Mouse (Mus musculus) cerebellum, postnatal 25 days (tissue): ENCODE measurements around the gene Arid3a.

Experiments used
- DNase-seq, 2 experiments: peaks; one replicate each; pipeline ENCODE4 v3.0.0; 2021; ENCODE audit warnings: mixed read lengths in 2 of 2

Arid3a gene

GRCm38 (mm10) chr10:79977324-79977723, 50.5 kb downstream of the Arid3a start:
- DNase-seq: peak in 1 of 2 experiments; percentile 30

- DNase-seq: no peak
Observed at GRCm38 (mm10) chr10:79978061-79978460, 51.2 kb downstream of the Arid3a start.

DNA sequence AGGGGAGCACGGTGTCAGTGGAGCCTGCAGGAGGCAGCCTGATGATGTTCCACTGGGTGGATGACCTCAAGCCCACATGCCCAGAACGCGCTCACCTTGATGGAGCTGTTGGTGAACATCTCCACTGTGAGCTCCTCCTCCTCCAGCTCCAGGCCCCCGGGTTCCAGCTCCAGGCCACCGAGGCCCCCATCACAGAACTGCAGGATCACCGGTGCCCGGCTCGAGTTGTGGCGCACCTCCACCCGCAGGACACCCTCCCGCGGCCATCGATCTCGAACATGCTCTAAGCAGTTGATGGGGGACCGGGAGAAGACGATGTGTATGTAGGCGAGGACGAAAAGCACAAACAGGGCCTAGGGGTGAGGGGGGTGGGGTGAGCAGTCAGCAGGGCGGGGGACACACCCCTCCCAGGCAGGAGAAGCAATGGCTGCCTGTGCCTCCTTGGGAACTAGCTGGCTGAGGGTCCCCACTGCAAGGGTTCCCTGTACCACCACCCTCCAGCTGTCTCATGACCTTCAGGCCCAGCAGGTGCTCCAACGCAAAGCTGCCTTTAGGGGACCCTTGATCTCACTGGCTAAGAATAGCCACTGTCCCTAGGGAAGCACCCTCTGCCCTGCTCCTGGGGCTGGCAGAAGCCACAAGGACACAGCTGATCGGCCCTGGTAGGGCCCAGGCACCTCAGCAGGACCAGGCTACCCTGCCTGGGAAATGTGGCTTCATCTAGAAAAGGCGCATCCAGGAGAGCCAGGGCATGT, 52.7 kb downstream of the Arid3a start:
- DNase-seq: peak in 1 of 2 experiments; percentile 27

GRCm38 (mm10) chr10:79983205-79983604, 56.4 kb downstream of the Arid3a start:
- DNase-seq: no peak

DNA sequence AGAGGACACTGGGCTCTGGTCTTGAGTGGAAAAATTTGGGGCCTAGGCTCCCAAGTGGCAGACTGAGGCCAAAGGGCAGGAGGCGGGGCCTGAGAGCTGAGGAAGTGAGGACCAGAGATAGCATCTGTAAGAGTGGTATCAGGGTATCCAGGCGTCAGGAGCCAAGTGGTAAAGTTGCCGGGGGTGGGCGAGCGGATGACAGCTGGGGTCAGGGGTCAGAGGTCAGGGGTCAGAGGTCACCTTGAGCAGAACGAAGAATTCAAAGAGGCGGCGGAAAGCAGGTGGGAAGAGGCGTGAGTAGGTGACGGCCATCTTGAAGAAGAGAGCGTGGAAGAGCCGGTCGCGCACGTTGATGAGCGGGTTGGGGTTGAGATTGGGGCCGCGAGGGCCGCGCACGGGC, 56.8 kb downstream of the Arid3a start:
- peak; percentile 76 to 82 for DNase-seq

- DNase-seq: peak; percentile 88 to 92
Observed at GRCm38 (mm10) chr10:79984195-79984816, 57.5 kb downstream of the Arid3a start, which contains the start of gene Tmem259. Tmem259 (minus strand) TSS chr10:79984330.

DNA sequence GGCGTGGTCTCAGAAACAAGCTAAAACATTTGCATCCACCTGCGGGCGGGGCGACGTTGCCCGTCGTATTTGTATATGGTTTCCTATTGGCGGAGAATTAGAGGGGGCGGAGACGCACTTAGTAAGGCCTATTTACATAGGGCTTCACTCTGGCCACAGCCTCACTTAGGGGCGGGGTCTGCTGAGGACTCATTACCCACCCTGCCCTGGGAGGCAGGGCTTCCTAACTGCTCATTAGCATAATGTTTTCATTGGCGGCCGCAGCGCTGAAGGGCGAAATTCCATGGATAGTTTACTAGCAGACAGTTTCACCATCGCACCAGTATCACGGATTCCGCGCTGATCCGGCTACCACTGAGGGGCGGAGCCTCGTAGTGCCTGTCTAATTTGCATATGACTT, 58.0 kb downstream of the Arid3a start:
- peak; percentile 94 to 96 for DNase-seq

GRCm38 (mm10) chr10:79985334-79986231, 58.7 kb downstream of the Arid3a start:
- DNase-seq: peak; percentile 83 to 84

DNA sequence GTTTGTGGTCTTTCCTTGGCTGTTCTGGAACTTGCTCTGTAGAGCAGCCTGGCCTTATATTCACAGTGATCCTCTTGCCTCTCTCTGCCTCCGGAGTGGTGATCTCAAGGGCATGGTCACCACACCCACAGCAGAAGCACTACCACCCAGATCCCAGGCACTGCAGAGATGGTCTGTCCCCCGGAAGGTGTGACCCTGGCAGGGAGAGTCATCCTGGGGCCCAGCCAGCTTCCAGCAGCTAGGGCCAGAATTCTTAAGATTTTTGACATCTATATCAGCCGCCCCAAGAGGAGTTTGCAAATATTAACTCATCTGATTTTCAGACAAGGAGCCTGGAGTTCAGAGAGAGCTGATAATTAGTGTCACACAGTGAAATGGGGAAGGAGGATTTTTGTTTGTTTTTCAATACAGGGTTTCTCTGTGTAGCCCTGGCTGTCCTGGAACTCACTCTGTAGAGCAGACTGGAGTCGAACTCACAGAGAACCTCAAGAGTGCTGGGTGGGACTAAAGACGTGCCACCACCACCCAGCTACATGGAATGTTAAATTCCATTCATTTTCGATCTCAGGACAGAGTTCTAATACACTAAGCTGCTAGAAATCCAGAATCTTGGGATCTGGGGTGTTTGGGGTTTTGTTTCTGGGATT, 59.5 kb downstream of the Arid3a start:
- peak; percentile 59 to 66 for DNase-seq

GRCm38 (mm10) chr10:79986963-79987362, 60.1 kb downstream of the Arid3a start:
- peak; percentile 92 to 96 for DNase-seq

GRCm38 (mm10) chr10:79987771-79988505, 61.1 kb downstream of the Arid3a start:
- DNase-seq: no peak

- DNase-seq: peak in 1 of 2 experiments; percentile 42
Observed at GRCm38 (mm10) chr10:79988506-79989271, 61.8 kb downstream of the Arid3a start, which contains the start of gene Cnn2. Cnn2 (plus strand) TSS chr10:79988584.

GRCm38 (mm10) chr10:79989272-79989786, 62.5 kb downstream of the Arid3a start:
- DNase-seq: no peak

DNA sequence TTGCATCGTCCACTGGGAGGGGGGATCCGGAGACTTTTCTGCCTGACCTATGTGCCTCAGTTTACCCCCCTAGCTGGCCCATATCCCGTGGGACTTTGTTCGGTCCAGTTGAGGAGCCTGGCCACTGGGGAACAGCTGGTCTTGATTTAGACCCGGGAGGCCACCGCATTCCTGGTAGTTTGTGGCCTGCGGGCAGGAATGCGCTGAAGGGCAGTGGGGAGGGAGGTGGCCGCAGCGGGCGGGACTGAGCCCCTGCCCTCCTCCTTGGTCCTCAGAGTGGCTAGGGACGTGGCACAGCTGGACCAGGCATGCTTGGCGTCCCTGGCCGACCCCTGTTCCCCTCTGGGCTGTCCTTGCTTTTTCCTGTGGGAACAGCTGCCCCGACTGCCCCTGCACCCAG, 63.0 kb downstream of the Arid3a start:
- no peak for DNase-seq

DNA sequence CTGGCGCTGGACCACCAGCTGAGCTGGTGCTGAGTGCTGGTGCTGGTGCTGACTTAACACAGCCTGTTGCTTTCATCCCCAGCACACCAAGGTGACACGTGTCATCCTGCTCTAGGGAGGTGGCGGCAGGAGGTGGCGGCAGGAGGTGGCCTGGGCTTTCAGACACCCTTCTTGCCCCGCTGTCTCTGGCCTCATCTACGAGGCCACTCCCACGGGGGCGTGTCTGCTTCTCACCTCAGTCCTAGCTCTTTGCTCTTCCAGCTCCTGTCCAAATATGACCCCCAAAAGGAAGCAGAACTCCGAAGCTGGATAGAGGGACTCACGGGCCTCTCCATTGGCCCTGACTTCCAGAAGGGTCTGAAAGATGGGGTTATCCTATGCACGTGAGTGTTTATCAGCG, 64.3 kb downstream of the Arid3a start:
- DNase-seq: no peak

GRCm38 (mm10) chr10:79991548-79991947, 64.7 kb downstream of the Arid3a start:
- peak in 1 of 2 experiments; percentile 27 for DNase-seq

DNA sequence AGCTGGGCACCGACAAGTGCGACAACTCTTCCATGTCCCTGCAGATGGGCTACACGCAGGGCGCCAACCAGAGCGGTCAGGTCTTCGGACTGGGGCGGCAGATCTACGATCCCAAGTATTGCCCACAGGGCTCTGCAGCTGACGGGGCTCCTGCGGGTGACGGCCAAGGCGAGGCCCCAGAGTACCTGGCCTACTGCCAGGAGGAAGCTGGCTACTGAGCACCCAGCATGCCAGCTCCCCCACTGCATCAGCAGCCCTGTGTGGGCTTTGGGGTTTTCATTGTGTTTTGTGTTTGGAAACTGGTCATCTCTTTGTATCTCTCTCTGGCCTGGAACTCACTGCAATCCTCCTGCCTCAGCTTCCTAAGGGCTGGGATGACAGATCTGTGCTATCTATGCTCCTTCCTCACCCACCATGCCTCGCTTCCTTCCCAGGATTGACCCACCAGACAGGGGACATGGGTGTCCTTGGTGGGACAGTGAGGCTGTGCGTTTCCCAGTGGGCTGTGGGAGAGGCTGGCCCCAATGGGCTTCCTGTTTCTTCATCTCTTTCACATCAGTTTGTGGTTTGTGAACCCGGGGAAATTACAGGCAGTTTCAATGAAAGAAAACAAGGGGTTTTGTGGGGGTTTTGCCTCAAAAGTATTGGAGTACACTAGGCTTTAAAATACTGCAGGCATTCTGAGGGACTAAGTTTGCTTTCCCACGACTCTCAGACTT, 67.7 kb downstream of the Arid3a start:
- peak in 1 of 2 experiments; percentile 55 for DNase-seq

- no peak for DNase-seq
Observed at GRCm38 (mm10) chr10:79995636-79996035, 68.8 kb downstream of the Arid3a start.

DNA sequence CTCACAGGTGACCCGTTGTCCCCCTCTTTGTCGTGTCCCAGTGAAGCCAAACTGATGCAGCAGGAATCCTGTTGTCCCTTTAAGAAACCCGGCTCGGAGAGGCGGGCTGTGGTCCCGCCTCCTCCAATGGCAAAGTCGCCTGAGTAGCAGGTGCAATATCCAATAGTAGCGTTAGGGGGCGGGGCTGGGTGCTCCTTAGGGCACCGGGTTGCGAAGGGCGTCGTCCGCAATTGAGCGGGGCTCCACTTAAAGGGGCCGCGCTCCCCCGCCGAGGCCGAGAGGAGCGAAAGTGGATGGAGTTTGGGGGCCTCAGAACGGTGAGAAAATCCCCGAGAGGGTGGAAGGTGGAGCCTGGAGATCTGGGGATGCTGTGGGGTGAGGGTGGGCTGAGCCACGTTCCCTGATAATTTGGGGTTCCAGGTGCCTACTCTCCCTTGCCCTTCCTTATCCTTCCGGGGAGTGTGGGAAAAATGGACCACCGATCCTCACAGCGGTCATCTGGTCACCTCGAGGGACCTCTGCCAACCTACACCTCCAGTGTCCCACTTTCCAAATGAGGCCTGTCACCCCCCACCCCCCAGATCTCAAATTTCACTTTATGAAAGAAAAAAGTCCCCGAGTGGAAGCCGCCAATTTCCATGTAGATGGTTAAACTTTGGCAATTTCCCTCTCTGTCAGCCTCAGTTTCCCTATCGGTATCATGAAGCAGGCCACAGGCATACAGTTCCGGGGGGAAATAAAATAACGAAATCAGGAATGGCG, 69.6 kb downstream of the Arid3a start, which contains the start of gene Abca7:
Gene Abca7 (plus strand): TSS at position 223 of the 762 bp plus-strand sequence.
- DNase-seq: peak; percentile 98 to 100
